Mouse (Mus musculus): ENCODE data around the gene Tead2. TPM values are rescaled to one million over a fixed set of nuclear protein-coding genes. Genes with fewer than 3 reads are reported as not detected.
A peak's percentile ranks its signal among the peaks of the same experiment; 100 is the strongest.
"Not testable (repeated sequence)": the region's sequence is repeated elsewhere in the genome, so short reads cannot be mapped to it uniquely, and the experiment has no call there.

The Tead2 gene
- polyA plus RNA-seq, 1 experiment from 2014 or later = 20.2 TPM

- DNase-seq = peak; percentile 79
- no peaks in the 10 kb centered on the region for H3K27me3 ChIP-seq (ENCODE audit: insufficient read depth, low read length)
- H3K9me3 ChIP-seq (ENCODE audit: low read length) = no peaks in the 10 kb centered on the region
- peak within 1 kb of the TSS; percentile 73 for H3K4me2 ChIP-seq (ENCODE audit: low read depth, low read length)
- peaks cover 25% of the 10 kb centered on the region for H3K4me1 ChIP-seq (ENCODE audit: insufficient read depth)
- 14% methylated on average over 20 of the region's 20 CpGs for WGBS (ENCODE audit: insufficient replicate concordance)
- peak within 1 kb of the TSS; percentile 47 for H3K4me3 ChIP-seq (ENCODE audit: low read depth, low read length)
- H3K27ac ChIP-seq (ENCODE audit: low read depth) = peak within 1 kb of the TSS; percentile 91
- no peaks in the 10 kb centered on the region for H3K36me3 ChIP-seq (replicated peaks; ENCODE audit: insufficient read depth, low read length)
- H3K9ac ChIP-seq (replicated peaks) = peak within 1 kb of the TSS; percentile 72
- TF ChIP-seq CTCF (IDR thresholded peaks at IDR 0.05; ENCODE audit: low read depth) (no peak), EP300 (IDR thresholded peaks at IDR 0.05; ENCODE audit: low read depth) (no peak)
- ATAC-seq = peak; percentile 78
Measured at GRCm38 (mm10) chr7:45238723-45239496, 23.4 kb downstream of the Tead2 start, which contains the start of gene Cd37. TSS of gene Cd37 (minus strand) at chr7:45239115.

GRCm38 (mm10) chr7:45240109-45240508 lies 24.6 kb downstream of the Tead2 start:
- TF ChIP-seq CTCF (IDR thresholded peaks at IDR 0.05; ENCODE audit: low read depth) = no peak
- no peak for TF ChIP-seq EP300 (IDR thresholded peaks at IDR 0.05; ENCODE audit: low read depth)
- H3K27ac ChIP-seq (ENCODE audit: low read depth) = peak overlapping the region; percentile 91; the same call in 1 of the 2 replicates

GRCm38 (mm10) chr7:45240633-45241388 lies 25.3 kb downstream of the Tead2 start, which contains the start of gene Slc6a16:
TSS of gene Slc6a16 (plus strand) at chr7:45241085.
- WGBS (ENCODE audit: insufficient replicate concordance) = 55% methylated on average over 53 of the region's 53 CpGs
- Histone ChIP-seq H3K27ac (ENCODE audit: low read depth) (peak within 1 kb of the TSS; percentile 91; the same call in 1 of the 2 replicates), H3K4me1 (ENCODE audit: insufficient read depth) (peaks cover 12% of the 10 kb centered on the region), H3K9ac (replicated peaks) (no peak within 1 kb of the TSS), H3K9me3 (ENCODE audit: low read length) (no peaks in the 10 kb centered on the region), H3K4me3 (ENCODE audit: low read depth, low read length) (no peak within 1 kb of the TSS), H3K27me3 (ENCODE audit: insufficient read depth, low read length) (no peaks in the 10 kb centered on the region), H3K4me2 (ENCODE audit: low read depth, low read length) (peak within 1 kb of the TSS; percentile 11; the same call in 1 of the 2 replicates), H3K36me3 (replicated peaks; ENCODE audit: insufficient read depth, low read length) (no peaks in the 10 kb centered on the region)
- DNase-seq = peak; percentile 30
- peak; percentile 4; the same call in 1 of the 2 replicates for ATAC-seq
- TF ChIP-seq EP300 (IDR thresholded peaks at IDR 0.05; ENCODE audit: low read depth) = no peak
- no peak for TF ChIP-seq CTCF (IDR thresholded peaks at IDR 0.05; ENCODE audit: low read depth)

More at GRCm38 (mm10) chr7:45240109-45240508, 24.6 kb downstream of the Tead2 start:
- WGBS (ENCODE audit: insufficient replicate concordance) = 78% methylated on average over 7 of the region's 7 CpGs
- no peak overlapping the region for H3K4me3 ChIP-seq (ENCODE audit: low read depth, low read length)
- H3K27me3 ChIP-seq (ENCODE audit: insufficient read depth, low read length) = no peaks in the 10 kb centered on the region
- H3K9me3 ChIP-seq (ENCODE audit: low read length) = no peaks in the 10 kb centered on the region
- H3K4me2 ChIP-seq (ENCODE audit: low read depth, low read length) = no peak overlapping the region
- H3K4me1 ChIP-seq (ENCODE audit: insufficient read depth) = peaks cover 14% of the 10 kb centered on the region
- ATAC-seq (no peak), DNase-seq (peak; percentile 9)
- no peak overlapping the region for H3K9ac ChIP-seq (replicated peaks)
- H3K36me3 ChIP-seq (replicated peaks; ENCODE audit: insufficient read depth, low read length) = no peaks in the 10 kb centered on the region

DNA sequence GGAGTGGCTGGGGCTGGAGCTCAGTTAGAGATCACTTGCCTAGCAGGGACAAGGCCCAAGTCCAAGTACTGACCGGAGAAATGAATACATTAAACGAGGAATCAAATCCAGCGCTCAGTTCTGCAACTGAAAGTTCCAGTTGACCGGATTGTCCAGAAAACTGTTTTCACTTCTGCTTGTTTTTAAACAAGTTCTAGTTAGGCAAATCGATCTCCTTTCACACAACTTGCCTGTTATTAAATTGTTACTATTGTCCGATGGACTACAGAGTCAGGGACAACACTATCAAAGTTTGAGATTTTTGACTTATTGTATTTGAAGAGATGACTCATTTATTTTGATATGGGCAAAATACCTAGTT lies 25.8 kb downstream of the Tead2 start:
- H3K36me3 ChIP-seq (replicated peaks; ENCODE audit: insufficient read depth, low read length) = no peaks in the 10 kb centered on the region
- DNase-seq (no peak), ATAC-seq (no peak)
- no peaks in the 10 kb centered on the region for H3K27me3 ChIP-seq (ENCODE audit: insufficient read depth, low read length)
- H3K9me3 ChIP-seq (ENCODE audit: low read length) = no peaks in the 10 kb centered on the region
- 78% methylated on average over 6 of the region's 6 CpGs for WGBS (ENCODE audit: insufficient replicate concordance)
- H3K9ac ChIP-seq (replicated peaks) = no peak overlapping the region
- H3K4me1 ChIP-seq (ENCODE audit: insufficient read depth) = peaks cover 12% of the 10 kb centered on the region
- TF ChIP-seq EP300 (IDR thresholded peaks at IDR 0.05; ENCODE audit: low read depth) (no peak), CTCF (IDR thresholded peaks at IDR 0.05; ENCODE audit: low read depth) (no peak)
- no peak overlapping the region for H3K27ac ChIP-seq (ENCODE audit: low read depth)
- H3K4me3 ChIP-seq (ENCODE audit: low read depth, low read length) = no peak overlapping the region
- H3K4me2 ChIP-seq (ENCODE audit: low read depth, low read length) = 0 out of 2 replicates have a peak overlapping the region, but pooled peaks have one; percentile 11

DNA sequence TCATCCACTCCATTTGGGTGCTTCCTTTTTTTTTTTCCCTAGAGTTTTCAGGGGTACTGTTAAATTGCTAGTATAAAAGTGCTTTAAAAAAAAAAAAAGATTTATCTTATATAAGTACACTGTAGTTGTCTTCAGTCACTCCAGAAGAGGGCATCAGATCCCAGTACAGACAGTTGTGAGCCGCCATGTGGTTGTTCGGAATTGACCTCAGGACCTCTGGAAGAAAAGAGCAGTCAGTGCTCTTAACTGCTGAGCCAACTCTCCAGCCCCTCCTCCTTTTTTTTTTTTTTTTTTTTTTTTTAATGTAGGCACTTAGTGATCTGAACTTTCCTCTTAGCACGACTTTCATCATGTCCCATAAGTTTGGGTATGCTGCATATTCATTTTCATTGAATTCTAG lies 32.1 kb downstream of the Tead2 start:
- WGBS (ENCODE audit: insufficient replicate concordance) = 31% methylated on average over 3 of the region's 3 CpGs
- H3K4me3 ChIP-seq (ENCODE audit: low read depth, low read length) = no peak overlapping the region
- no peaks in the 10 kb centered on the region for H3K9me3 ChIP-seq (ENCODE audit: low read length)
- H3K4me2 ChIP-seq (ENCODE audit: low read depth, low read length) = no peak overlapping the region
- no peak overlapping the region for H3K9ac ChIP-seq (replicated peaks)
- ATAC-seq (no peak), DNase-seq (no peak)
- no peaks in the 10 kb centered on the region for H3K4me1 ChIP-seq (ENCODE audit: insufficient read depth)
- no peaks in the 10 kb centered on the region for H3K36me3 ChIP-seq (replicated peaks; ENCODE audit: insufficient read depth, low read length)
- TF ChIP-seq EP300 (IDR thresholded peaks at IDR 0.05; ENCODE audit: low read depth) (no peak), CTCF (IDR thresholded peaks at IDR 0.05; ENCODE audit: low read depth) (peak; percentile 19; the same call in 1 of the 2 replicates)
- no peaks in the 10 kb centered on the region for H3K27me3 ChIP-seq (ENCODE audit: insufficient read depth, low read length)
- no peak overlapping the region for H3K27ac ChIP-seq (ENCODE audit: low read depth)

DNA sequence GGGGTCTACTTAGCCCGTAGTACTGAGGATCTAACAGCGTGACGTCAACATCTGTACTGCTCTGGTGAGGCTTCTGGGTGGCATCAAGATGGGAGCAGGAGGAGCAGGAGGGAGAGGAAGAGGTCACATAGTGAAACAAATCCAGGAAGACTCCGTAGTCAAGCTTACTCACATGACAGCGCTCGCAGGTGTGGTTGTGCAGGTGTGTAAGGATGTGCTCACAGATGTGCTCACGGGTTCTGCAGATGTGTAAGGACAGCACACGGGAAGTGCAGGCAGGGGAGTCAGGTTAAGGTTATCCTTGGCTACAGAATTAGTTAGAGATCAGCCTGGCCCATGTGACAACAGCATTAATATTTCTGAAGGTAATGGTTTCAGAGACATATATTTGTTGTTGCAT lies 38.3 kb downstream of the Tead2 start:
- H3K27ac ChIP-seq (ENCODE audit: low read depth) = no peak overlapping the region
- WGBS (ENCODE audit: insufficient replicate concordance) = 83% methylated on average over 8 of the region's 8 CpGs
- H3K27me3 ChIP-seq (ENCODE audit: insufficient read depth, low read length) = no peaks in the 10 kb centered on the region
- DNase-seq = no peak
- H3K9me3 ChIP-seq (ENCODE audit: low read length) = no peaks in the 10 kb centered on the region
- H3K4me3 ChIP-seq (ENCODE audit: low read depth, low read length) = no peak overlapping the region
- no peak for ATAC-seq
- TF ChIP-seq CTCF (IDR thresholded peaks at IDR 0.05; ENCODE audit: low read depth) (no peak), EP300 (IDR thresholded peaks at IDR 0.05; ENCODE audit: low read depth) (no peak)
- H3K36me3 ChIP-seq (replicated peaks; ENCODE audit: insufficient read depth, low read length) = no peaks in the 10 kb centered on the region
- no peaks in the 10 kb centered on the region for H3K4me1 ChIP-seq (ENCODE audit: insufficient read depth)
- H3K9ac ChIP-seq (replicated peaks) = no peak overlapping the region
- H3K4me2 ChIP-seq (ENCODE audit: low read depth, low read length) = no peak overlapping the region

GRCm38 (mm10) chr7:45255822-45256221 lies 40.3 kb downstream of the Tead2 start:
- not testable (repeated sequence) for H3K4me1 ChIP-seq (ENCODE audit: insufficient read depth); H3K27ac ChIP-seq (ENCODE audit: low read depth); H3K36me3 ChIP-seq (replicated peaks; ENCODE audit: insufficient read depth, low read length); H3K9ac ChIP-seq (replicated peaks); H3K4me2 ChIP-seq (ENCODE audit: low read depth, low read length); H3K27me3 ChIP-seq (ENCODE audit: insufficient read depth, low read length); DNase-seq; ATAC-seq; H3K4me3 ChIP-seq (ENCODE audit: low read depth, low read length); H3K9me3 ChIP-seq (ENCODE audit: low read length)
- 63% methylated on average over 5 of the region's 7 CpGs for WGBS (ENCODE audit: insufficient replicate concordance)

Measured in liver, postnatal 0 days (tissue).